Mouse (Mus musculus) natural killer cell, adult 2 months (primary cell): ENCODE measurements around the gene Ephb1.

Experiments
- DNase-seq, 2 experiments: peaks; one replicate each; pipeline ENCODE4 v3.0.0; 2022; ENCODE audit warnings: low spot score in 2 of 2

The Ephb1 gene

DNA sequence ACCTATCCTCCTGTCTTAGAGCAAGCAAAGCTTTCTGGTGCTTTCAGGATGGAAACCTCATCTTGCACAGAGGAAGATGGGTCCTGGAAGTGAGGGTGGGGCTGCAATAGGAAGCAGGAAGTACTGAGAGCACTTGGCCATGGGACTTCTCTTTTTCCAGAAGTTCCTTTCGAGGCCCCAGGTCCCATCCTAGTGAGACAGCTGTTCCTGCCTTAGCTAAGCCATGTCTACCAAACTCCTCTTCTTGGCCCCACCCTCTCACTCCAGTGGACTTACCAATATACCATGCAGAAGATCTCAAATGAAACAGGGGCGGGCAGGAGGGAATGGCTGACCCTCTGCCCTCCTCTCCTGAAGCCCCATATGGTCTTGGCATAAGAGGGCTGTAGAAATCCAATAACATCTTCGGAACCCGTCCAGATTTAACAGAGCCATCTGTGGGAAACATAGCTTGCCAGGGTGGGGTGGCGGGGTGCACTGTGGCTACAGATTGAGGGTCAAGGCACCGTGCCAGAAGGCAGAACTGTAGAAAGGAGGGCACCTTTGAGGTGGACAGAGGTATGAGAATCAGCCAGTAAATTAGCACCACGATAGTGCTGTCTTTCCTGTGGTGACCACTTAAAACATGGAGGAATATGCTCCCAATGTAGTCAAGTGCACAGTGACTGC lies 48.9 kb downstream of the Ephb1 start:
- no peak for DNase-seq

DNA sequence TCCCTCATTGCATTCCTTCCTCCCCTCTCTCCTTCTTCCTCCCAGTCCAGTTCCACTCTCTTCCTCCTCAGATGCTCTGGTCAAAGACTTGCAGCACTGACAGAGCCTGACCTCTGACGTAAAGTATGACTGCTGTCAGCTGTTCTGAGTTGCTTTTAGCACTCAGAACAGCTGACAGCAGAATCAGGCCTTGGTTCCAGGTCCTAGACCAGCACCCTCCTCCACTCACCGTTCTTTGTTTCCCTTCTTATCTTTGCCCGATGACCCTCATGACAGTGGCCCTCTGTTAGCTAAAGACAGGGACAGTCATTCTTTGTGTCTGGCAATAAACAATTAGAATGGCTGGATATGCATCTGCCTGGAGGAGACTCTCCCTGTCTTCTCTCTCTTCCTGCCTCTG lies 49.7 kb downstream of the Ephb1 start:
- DNase-seq = no peak

DNA sequence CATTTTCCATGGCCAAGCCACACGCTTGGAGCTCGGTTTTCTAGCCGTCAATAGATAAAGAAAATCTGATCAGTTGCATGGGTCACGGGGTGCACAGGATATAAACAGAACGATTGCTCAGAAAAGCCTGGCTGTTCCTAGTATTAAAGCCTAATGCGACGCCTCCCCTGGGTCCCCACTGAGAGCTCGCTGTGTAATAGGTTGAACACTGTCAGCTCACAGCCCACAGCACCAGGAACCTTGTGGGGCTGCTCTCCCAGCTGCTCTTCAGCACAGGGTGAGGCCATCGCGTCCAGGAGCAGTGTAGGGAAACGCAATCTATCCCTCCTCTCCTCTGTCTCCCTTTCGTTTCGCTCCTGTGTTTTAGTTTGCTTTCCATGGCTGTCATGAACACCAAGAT lies 50.6 kb downstream of the Ephb1 start:
- DNase-seq = no peak

DNA sequence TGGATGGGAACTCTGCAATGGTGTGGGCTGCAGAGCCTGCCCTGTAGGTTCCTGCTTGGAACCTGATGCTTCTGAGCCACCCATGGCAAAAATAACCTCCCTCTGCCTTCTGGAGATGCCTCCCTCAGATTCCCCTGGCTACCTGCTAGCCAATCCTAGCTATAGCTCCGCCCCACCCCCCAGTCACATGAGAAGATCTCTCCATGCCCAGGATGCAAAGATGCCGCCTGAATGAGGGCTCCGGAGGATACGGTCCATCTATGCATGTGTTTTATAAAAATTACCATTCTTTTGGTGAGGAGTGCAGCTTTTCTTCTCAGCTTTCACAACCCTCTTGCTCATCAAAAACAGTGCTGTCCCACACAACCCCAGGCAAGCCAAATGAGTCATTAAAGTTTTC lies 53.5 kb downstream of the Ephb1 start:
- no peak for DNase-seq

DNA sequence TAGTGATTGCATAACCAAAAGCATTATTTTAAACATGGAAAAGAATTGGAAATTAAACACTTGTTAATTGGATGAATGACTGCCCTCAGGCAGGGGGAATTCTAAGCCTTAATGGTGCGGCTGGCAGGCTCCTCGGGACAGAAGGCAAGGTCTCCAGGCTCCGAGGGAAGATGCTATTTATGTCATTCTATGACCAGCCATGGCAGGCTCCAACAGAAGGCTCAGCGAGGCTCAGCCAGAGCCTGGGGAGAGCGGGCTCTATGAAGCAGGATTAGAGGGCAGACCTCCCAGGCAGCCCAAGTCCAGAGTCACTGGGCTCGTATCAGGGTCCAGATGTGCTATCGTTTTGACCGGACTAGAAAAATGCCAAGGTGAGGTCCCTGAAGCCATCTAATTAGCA lies 55.8 kb downstream of the Ephb1 start:
- no peak for DNase-seq

DNA sequence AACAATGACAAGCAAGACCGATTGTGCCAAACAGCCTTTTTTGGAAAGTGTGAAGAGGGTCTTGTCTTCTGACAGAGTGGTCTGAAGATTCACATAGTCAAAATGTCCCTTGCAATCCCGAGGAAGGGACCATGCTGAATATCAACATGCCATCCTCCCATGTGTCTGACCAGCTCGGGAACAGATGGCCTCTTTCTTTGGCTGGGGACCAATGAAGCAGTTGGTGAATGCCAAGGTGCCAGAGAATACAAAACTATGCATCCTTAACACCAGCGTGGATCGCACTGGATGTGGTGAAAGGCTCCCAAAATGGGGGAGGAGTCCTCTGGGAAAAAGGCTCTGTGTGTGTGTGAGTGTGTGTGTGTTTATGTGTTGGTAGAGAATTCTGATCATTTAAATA lies 56.5 kb downstream of the Ephb1 start:
- no peak for DNase-seq

DNA sequence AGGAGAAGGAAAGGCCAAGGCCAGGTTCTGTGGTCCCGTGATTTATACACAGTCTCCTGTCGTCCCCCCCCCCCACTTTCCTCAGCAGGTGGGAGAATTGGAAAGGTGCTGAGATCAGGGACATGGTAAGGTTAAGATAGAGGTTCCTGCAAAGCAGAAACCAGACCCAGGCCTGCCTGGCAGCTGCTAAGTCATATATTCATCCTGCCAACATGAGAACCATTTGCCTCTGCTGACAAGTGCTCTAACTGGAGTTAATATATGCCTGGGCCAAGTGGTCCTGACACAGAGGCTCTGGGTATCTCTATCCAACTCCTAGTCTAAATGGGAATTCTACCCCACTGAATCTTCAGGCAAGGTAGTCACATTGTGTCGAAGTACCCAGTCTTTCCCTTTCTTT lies 57.3 kb downstream of the Ephb1 start:
- no peak for DNase-seq

DNA sequence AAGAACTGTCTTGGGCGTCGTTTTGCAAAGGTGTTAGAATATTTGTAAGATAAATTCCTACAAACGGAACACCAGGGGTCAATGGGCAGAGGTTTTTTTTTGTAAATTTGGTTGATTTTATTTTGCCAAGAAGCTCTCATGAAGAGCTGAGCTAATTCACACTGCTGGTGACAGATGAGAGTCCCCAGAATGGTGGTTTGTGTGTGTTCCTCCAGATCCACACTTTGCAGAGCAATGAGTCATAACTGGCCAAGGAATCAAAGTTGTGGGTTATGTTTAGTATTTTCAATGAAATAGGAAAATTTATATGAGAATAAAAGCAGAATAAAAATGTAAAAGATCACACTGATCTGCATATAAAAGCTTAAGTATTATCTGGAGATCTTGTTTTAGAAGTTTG lies 60.9 kb downstream of the Ephb1 start:
- no peak for DNase-seq

DNA sequence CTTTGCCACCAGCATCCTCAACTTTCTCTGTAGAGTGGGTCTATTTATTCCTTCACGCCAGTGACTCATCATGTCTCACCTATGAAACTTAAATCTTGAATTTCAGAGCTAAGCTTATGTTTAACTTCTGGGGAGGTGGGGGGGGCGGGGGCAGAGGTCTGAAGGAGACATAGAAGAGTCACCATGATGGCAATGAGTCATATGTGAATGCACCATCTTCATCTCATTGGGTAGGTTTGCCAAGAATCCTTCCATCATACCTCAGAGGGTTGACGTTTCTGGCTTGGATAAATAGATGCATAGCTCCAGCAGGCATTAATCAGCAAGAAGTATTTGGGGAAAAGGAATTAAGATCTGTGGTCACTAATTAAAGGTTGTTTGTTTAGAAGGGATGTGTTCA lies 63.3 kb downstream of the Ephb1 start:
- DNase-seq = no peak

DNA sequence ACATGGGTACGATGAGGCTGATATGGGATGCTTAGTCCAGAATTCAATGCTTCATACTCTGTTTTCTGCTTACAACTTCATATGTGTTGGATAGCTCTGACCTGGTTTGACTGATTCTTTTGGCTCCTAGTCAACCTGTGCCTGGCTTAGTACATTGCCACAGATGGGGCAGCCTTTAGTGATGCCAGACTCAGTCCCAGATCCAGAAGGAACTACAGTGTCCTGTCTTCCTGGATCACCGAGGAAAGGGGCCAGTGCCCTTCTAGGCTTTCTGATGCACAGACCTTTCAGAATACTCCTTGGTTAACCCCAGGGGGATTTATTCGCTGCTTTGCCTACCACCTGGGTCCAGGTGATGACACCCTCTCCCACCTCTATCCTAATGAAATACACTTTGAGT lies 66.1 kb downstream of the Ephb1 start:
- DNase-seq = no peak

DNA sequence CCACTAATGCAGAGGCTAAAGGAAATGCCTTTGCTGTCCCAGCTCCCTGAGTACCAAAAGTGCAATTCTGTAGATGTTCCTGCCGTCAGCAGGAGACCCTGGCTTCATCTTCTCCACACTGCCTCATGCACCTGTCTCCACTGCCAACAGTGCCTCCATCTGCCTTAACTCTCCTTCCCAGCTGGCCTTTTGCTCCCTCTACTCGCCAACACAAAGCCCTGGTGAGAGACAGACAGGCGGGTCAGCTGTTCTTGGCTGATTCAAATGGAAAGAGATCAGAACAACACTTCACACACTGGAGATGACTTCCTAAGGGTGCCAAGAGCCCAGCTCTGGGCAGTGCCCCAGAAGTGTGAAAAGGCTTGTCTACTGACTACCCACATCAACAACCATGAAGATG lies 78.6 kb downstream of the Ephb1 start:
- DNase-seq = no peak

DNA sequence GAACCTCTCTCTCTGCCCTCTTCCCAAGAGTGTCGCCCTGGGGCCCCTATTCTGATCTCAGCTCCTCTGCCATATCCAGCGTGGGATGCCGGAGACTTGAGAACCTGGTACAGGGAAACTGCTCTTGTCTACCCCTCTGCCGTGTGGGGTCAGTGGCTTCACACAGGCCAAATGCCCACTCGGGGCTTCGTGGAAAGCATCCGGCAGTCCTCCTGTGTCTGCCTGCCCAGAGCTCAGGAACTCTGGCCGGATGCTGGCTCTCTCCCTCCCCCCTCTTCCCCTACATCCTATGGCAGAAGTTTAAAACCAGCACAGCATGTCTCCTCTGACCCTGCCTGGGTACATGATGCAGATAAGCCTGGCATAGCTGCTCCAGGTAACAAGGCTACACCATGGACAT lies 80.5 kb downstream of the Ephb1 start:
- DNase-seq = no peak

DNA sequence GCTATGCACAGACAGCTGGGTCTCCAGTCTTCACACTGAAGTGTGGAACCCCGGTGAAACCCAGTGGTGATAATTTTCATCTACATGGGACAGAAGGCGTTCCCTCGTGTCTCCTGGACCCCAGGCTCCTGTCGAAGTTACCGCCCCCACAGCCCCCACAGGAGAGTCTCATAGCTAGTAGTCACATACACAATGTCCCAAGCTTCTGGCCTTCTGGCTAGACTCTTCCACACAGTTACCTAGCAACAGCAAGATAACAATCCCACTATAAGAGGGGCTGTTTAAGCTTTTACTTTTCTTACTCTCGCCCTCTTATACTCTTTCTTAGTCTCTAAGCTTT lies 81.1 kb downstream of the Ephb1 start:
- no peak for DNase-seq

DNA sequence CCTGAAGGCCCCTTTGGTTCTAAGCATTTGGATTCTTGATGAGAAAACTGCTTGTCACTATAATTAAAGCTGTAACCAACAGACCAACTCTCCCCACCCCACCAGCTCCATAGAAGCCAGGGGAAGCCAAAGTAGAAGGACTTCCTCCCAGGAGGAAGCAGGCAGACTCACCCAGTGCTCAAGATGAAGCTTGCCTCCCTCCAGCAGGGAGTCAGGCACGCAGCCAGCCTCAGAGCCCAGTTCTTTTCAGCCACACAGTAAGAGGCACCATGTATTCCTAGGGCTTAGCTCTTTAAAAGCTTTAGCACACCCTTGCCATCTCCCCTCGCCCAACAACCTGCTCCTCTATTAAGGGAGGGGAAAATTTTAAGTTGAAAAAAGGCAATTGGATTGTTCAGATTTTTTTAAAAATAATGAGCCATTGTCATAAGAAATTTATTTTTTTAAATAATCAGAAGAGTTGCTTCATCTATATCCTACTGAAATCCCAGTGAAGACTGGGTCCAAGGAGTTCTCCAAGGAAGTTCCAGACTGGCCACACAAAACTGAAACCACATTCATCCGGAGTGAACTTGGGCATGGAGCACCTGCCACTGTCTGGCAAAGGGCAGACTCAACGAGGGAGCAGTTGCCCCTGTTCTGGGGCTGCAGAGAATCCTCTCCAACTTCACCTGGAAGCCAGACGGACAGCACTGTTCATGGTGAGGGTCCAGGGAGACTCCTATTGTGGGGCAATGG lies 81.6 kb downstream of the Ephb1 start:
- DNase-seq = no peak

DNA sequence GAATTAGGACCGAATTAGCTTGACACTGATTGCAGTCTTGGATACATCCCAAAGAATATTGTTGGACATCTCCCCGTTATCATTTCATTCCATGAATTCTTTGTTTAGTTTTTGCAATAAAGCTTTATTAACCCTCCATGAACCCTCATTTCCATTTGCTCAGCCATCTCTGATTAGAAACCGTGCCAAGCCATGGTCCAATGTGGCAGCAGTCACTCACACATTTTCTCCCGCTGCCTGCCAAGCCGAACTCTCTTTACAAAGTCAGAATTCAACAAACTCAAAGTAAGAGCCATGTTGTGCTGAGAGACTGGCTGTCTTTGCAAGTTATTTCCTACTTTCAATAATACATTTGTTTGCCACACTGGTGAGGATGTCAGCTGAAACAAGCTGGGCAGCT lies 84.0 kb downstream of the Ephb1 start:
- no peak for DNase-seq

DNA sequence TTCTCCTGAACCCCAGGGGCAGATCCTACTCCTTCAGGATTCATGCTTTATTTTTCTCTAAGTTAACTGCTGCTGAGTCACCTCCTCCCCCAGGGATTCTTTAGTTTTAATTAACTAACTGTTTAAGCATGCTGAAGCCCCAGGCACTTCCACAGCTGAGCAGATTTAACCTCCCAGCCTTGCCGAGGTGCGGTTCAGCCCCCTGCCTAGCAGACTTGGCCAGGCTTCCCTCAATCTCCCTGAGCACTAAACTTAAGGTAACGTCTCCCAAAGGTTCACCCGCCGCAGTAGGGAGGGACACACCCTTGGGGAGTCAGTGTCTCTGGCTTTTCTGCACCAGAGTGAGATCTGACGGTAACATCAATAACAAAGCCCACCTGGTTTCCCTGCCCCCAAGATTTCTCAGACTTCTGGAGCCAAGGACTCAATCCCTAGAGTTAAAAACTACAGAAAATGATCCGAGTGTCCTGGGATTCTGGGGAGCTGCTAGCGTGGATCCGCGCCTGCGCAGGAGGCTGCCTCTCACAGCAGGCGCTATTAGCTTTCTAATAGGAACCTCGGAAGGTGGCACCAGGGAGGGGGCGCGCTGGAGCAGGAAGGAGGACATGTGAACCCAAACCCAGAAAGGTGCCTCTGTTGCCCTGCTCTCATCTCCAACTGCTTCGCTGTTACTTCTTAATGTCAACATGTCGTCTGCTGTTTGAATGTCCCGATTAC lies 87.0 kb downstream of the Ephb1 start:
- DNase-seq = no peak

DNA sequence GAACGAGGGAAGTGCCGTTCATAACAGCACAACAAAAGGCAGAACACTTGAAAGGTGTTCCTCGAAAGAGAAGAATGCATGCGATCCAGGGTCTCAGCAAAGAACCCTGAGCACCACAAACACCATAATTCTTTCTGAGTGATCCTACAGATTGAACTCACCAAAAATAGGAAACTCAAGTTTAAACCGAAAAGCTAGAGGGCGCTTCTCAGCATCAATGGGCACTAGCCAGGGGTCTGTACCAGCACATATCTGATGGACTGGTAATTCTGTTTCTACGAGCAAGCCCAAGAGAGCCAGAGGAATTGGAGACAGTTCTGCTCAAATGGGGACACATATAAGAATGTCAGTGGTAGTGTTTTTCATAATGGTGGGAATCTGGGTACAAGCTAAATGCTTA lies 90.7 kb downstream of the Ephb1 start:
- no peak for DNase-seq

DNA sequence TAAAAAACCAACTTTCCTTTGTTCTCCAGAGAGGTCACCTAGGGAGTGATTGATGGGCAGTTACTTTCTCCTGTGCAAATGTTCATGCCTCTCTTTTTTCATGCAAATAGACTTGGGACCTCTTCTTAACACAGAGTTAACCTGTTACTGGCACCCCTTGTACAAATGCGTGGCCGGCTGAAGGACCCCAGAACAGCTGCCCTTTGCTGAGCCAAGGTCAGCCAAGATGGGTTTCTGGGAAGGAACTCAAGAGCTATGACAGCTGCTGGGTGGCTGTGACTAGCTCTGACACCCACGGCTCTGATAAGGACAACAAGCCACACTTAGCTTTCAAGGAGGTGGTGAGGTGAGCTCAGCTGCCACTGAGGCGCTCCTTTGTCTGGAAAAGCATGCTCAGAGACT lies 92.4 kb downstream of the Ephb1 start:
- DNase-seq = no peak

DNA sequence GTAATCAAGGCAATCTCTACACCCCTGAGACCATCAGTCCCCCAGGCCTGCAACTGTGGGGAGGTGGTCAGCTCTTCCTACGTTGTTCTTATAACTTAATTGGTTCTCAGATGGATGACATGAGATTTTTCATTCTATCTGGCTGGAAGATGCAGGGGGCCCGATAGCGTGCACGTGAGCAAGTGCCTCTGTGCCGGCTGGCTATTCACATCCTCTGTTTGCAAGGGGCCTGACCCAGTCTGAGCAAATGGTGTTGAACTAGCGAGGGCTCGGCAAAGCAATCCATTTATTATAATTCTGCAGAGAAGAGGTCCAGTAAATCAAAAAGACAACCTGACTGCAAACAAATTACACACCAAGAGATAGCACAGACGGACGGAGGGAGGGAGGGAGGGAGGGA lies 93.0 kb downstream of the Ephb1 start:
- DNase-seq = no peak

DNA sequence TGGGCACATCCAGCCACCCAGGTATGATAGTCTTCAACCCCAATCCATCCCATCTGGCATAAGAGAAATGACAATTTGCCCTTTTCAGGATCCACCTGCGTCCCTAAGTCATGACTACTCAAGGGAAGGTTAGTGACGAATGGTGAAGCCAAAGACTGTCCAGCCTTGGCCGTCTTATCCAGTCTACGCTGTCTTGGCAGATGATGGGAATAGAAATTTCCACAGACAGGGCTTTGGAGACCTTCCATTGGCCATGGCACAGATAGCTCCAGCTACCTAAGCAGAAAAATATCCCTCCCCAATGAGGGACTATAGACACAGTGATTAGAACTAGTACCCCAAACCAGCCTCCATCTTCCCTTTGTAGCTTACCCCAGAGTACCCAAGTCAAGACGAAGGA lies 98.1 kb downstream of the Ephb1 start:
- DNase-seq = no peak

DNA sequence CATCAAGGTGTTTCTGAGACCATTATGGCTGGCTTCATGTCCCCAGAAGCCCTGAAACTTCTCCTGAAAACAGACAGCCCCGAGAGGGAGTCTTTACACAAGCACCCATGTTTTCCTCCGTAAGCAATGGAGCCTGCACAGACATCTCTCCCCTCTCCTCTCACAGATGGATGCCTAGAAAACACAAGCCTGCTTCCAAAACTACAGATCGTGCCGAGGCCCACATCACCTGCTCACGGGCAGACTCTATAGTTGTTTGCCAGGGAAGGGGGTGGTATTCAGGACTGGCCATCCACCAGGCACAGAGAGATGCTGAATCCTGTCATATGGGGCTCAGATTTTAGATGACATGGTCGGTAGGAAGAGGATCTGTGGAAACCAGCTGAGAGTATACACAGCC lies 98.7 kb downstream of the Ephb1 start:
- no peak for DNase-seq

DNA sequence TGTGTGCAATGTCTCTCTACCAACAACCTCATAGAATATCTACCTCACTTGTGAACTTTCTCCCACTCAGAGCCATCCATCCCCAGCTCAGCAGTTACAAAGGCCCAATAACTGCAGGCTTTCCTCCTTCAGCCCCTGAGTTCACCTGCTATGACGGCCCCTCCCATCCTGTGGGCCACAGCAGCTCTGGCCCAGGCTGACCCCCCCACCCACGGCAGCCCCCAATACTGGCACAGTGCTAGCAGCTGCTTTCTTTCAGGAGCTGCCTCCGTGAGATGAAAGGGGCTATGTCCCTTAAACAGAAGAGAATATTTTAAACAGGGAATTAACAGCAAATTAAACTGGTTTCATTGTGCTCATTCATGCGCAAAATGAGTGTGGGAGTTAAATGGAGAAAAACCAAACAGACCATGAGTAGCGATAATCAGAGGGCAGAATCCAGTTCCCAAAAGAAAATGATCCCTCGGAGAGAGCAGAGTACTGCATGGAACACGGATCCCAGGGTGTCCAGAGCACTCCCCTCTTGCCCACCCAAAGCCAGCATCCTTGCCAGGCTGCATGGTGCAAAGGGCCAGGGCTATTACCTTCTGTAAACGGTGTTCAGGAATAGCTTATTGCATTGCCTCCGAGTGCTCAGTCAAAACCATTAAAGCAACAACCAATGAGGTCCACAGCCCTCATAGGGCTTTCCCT lies 105.2 kb downstream of the Ephb1 start:
- no peak for DNase-seq

DNA sequence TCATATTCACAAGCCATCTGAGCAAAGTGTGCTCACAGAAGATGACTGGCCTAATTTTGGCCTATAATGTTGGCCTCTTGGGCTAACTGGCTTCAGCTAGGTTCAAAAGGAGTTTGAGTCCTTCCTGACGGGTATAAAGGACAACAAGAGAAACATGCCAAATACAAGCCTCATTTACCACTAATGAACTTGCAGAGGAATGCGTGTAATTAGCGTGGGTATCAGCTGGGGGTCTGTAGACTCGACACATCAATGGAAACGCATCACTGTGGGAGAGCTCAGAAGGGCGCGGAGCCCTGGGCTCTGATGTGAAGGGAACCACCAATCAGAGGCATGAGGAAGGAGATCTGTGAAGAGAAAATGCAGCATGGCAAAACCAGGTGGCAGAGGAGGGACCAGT lies 108.9 kb downstream of the Ephb1 start:
- DNase-seq = no peak
